In the genomic region with DNA sequence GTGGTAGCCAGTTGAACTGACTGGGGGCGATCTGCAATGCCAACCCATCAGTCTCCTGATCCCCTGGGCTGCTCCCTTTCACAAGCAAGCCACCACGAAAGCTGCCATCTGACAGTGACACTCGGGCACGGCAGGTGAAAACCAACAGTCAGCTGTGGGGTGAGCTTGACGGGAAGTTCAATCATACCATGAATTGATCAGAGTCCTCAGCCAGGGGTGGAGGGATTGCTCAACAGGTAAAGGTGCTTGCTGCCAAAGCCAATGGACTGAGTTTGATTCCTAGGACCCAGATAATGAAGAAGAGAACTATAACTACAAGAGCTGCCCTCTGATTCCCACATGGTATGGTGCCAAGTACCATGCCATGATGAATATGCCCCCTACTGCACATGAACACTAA, we compare ENCODE assay signal across 16 mouse cellular contexts.
"Had no signal": no experiment of that assay in that cellular context is flagged by ENCODE, and none has a peak within 500 bp of the region (broad histone marks: within the 10 kb centered on the region; RNA-seq: fewer than 3 reads in every experiment).

No protein-coding gene starts in this region.

- H3K4me2 ChIP-seq: neural tube, embryonic 13.5 days; neural tube, embryonic 15.5 days; stomach, embryonic 15.5 days had no signal

- H3K9me3 ChIP-seq: neural tube, embryonic 13.5 days; neural tube, embryonic 15.5 days; stomach, embryonic 15.5 days had no signal

- H3K36me3 ChIP-seq: neural tube, embryonic 13.5 days; neural tube, embryonic 15.5 days; stomach, embryonic 15.5 days had no signal

- H3K4me3 ChIP-seq: neural tube, embryonic 13.5 days; neural tube, embryonic 15.5 days; stomach, embryonic 15.5 days had no signal

- H3K27me3 ChIP-seq: stomach, embryonic 15.5 days had no signal

- H3K9ac ChIP-seq: neural tube, embryonic 13.5 days; neural tube, embryonic 15.5 days; stomach, embryonic 15.5 days had no signal

- DNase-seq: retina, postnatal 1 day; right cerebral cortex, adult 18-20 months; right cerebral cortex, postnatal 14 days; right cerebral cortex, postnatal 25 days; right cerebral cortex, postnatal 4 days; spleen, adult 18-20 months; thymus, adult 18-20 months; thymus, adult 2 months; thymus, postnatal 14 days; thymus, postnatal 25 days; thymus, postnatal 36 days; thymus, postnatal 4 days had no signal

- H3K27ac ChIP-seq: neural tube, embryonic 13.5 days; neural tube, embryonic 15.5 days; stomach, embryonic 15.5 days; stomach, postnatal 0 days had no signal
